Mouse (Mus musculus): ENCODE results near the gene Astn2.

- no peak for TF ChIP-seq CTCF (IDR thresholded peaks at IDR 0.05; ENCODE audit: low read depth, low read length)
- no peak for TF ChIP-seq POLR2A (IDR thresholded peaks at IDR 0.05; ENCODE audit: extremely low read depth, insufficient read depth, low read length)
These were observed 508.1 kb downstream of the Astn2 start for GRCm38 (mm10) chr4:65896092-65897027.

All from liver, adult 2 months (tissue).